Mouse (Mus musculus): ENCODE results near the gene Gmeb1. TPM values are rescaled to one million over a fixed set of nuclear protein-coding genes. Genes with fewer than 3 reads are reported as not detected.

The Gmeb1 gene
- total RNA-seq, 1 experiment from 2014 or later = 20.7 TPM

DNA sequence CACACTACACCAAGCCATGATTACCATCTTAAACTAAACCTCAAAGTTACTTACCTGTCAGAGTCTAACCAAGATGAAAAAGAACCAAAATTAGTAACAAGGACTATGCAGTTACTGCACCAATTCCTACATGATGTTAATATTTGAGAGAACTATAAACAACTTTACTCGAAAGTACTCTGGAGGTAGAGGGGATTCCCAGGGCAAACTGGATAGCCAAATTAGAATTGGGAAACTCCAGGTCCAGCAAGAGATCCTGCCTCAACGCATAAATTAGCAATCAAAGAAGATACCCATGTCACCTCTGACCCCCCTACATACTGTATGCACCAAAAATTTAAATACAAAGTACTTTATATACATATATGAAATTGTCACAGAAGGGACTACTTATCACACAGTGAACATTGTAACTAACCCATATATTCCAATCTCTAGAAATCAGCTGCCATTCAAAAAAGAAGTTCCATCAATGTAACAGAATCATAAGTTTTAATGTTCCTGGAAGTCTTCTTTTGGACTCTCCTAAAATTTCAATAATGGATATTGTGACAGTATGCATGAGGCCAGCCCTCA, 73.5 kb downstream of the Gmeb1 start:
- no peak for ATAC-seq (replicated peaks; ENCODE audit: insufficient number of reproducible peaks, low FRiP score, low TSS enrichment, poor library complexity, severe bottlenecking)

GRCm38 (mm10) chr4:132183162-132183561, 78.2 kb downstream of the Gmeb1 start:
- no peak for ATAC-seq (replicated peaks; ENCODE audit: insufficient number of reproducible peaks, low FRiP score, low TSS enrichment, poor library complexity, severe bottlenecking)

DNA sequence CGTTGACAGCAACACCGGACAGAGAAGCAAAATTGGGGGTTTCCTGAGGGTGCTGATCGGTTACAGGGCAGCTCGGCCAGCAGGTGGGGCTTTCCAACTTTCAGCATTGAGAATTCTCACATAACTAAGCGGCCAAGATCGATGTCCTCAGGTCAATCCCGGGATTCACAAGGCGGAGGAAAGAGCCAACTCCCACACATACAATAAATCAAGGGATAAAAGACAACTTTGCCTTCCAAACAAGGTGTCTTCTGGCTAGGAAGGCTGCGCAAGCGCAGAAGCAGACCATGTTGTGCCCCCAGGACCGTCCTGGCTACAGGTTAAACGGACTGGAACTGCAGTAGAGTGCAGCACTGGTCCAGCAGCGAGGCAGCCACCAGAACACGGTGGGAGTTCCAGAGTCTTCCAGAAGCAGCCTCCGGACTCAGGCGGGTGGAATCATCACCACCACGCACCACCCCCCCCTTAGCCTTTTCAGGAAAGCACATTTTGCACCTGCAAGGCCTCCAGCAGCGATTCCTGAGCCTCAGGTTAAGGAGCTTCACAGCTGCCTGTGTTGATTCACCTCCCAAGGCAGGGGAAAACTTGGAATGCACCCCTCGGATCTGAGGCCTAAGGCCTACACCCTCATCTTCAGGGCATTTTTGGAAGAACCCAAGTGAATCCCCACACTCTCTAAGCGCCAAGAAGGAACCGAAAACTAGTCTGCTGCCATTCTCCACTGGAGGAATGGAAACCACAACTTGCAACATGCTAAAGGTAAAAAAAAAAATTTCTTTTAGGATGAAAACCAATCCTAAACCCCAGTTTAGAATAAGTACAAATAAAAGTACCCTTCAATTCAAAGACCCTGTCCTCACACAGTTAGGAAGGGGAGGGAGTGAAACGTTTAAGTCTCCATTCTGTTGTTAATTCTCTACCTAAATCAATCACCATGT, 79.4 kb downstream of the Gmeb1 start:
- no peak for ATAC-seq (replicated peaks; ENCODE audit: insufficient number of reproducible peaks, low FRiP score, low TSS enrichment, poor library complexity, severe bottlenecking)

- ATAC-seq (replicated peaks; ENCODE audit: insufficient number of reproducible peaks, low FRiP score, low TSS enrichment, poor library complexity, severe bottlenecking) = no peak
Observed at GRCm38 (mm10) chr4:132180710-132181109, 80.7 kb downstream of the Gmeb1 start.

DNA sequence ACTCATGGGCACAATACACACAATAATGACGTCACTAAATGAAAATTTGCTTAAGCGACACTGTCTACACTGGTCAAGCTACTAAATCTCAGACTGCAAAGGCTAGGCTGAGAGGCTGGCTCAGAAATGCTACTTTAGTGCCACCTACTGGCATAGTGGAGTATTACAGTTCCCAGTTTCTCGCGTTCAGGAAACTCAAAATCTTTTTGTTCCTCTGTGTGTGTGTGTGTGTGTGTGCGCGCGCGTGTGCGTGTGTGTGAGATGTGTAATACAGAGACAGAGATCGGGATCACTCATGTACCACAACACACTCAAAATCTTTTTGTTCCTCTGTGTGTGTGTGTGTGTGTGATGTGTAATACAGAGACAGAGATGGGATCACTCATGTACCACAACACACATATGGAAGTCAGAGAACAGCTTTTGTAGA, 82.8 kb downstream of the Gmeb1 start:
- peak; percentile 88 for ATAC-seq (replicated peaks; ENCODE audit: insufficient number of reproducible peaks, low FRiP score, low TSS enrichment, poor library complexity, severe bottlenecking)

DNA sequence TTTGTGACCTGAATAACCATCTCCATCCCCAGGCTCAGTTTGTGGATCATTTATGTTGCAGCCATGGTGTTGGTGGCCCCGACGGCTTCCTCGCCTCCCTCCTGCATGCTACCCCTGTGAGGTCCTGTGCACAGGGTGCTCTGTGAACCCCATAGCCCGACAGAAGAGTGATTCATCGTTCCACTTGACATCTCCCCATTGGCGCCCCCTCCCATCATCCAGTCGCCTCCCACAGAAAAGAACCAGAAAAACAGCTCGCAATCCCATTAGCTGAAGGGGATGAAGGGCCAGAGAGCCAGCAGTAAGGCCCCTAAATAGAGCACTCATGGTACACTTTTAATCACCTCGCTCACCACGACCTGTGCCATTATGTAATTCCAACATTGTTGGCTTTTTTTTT, 84.9 kb downstream of the Gmeb1 start:
- ATAC-seq (replicated peaks; ENCODE audit: insufficient number of reproducible peaks, low FRiP score, low TSS enrichment, poor library complexity, severe bottlenecking) = no peak

Other genes starting within 250 kb of the Gmeb1 start
- gene Gm10300, start 186.9 kb downstream of the Gmeb1 start, total RNA-seq (2017) = 0.19 to 2.2 TPM (median 0.85 TPM) in 3 replicates
- 92.6 to 112 TPM (median 98.1 TPM) in 3 replicates for gene Epb41, start 186.3 kb downstream of the Gmeb1 start, total RNA-seq (2017)
- gene Oprd1, start 117.1 kb downstream of the Gmeb1 start, total RNA-seq (2017) = not detected in 3 replicates
- gene Ythdf2, start 49.3 kb downstream of the Gmeb1 start, total RNA-seq (2017) = 47.1 to 94.4 TPM (median 48.4 TPM) in 3 replicates
- gene Taf12, start 12.8 kb upstream of the Gmeb1 start, total RNA-seq (2017) = 16.0 to 41.7 TPM (median 37.0 TPM) in 3 replicates
- gene Rab42, start 41.8 kb upstream of the Gmeb1 start, total RNA-seq (2017) = not detected in 3 replicates
- 42.3 to 56.8 TPM (median 49.3 TPM) in 3 replicates for gene Trnau1ap, start 67.9 kb upstream of the Gmeb1 start, total RNA-seq (2017)
- gene Rcc1, start 92.0 kb upstream of the Gmeb1 start, total RNA-seq (2017) = 2.9 to 7.7 TPM (median 6.1 TPM) in 3 replicates
- gene Phactr4, start 160.9 kb upstream of the Gmeb1 start, total RNA-seq (2017) = 3.2 to 22.5 TPM (median 9.0 TPM) in 3 replicates
- gene Med18, start 202.3 kb upstream of the Gmeb1 start, total RNA-seq (2017) = 1.3 to 9.4 TPM (median 8.8 TPM) in 3 replicates
- 4.9 to 6.0 TPM (median 5.2 TPM) in 3 replicates for gene Sesn2, start 248.9 kb upstream of the Gmeb1 start, total RNA-seq (2017)